Mouse (Mus musculus) spleen, adult 2 months (tissue): ENCODE data around the gene Krt2. TPM values are rescaled to one million over a fixed set of nuclear protein-coding genes. Genes with fewer than 3 reads are reported as not detected.

ENCODE experiments used
- DNase-seq, 2 experiments: peaks; one replicate each; pipeline versions ENCODE4 v3.0.0 to v3.0.0-alpha.2; 2012 to 2021; ENCODE audit warnings: low spot score in 2 of 2, low read depth in 1 of 2
- H3K27ac ChIP-seq: fragments of 200-500 bp; 2 replicates; pipeline ENCODE4 v1.5.1; 2012; ENCODE audit warnings: low read length, inconsistent platforms; ENCODE audit not compliant: insufficient read depth
- H3K27me3 ChIP-seq: fragments of 200-500 bp; 2 replicates; pipeline ENCODE4 v1.6.1; 2012; ENCODE audit warnings: mild to moderate bottlenecking, moderate library complexity, low read length, inconsistent platforms; ENCODE audit not compliant: control insufficient read depth, insufficient read depth
- H3K36me3 ChIP-seq: fragments of 200-500 bp; 2 replicates; pipeline ENCODE4 v1.6.1; 2012; ENCODE audit warnings: mild to moderate bottlenecking, low read length, inconsistent platforms; ENCODE audit not compliant: control insufficient read depth, insufficient read depth
- H3K4me1 ChIP-seq: fragments of 200-500 bp; 2 replicates; pipeline ENCODE4 v1.6.1; 2011; ENCODE audit warnings: inconsistent platforms; ENCODE audit not compliant: control insufficient read depth, insufficient read depth, insufficient read length
- H3K4me3 ChIP-seq: fragments of 200-500 bp; 2 replicates; pipeline ENCODE4 v1.5.1; 2011; ENCODE audit warnings: mild to moderate bottlenecking, inconsistent platforms; ENCODE audit not compliant: insufficient read depth, insufficient read length; ENCODE audit errors: extremely low read depth
- CTCF ChIP-seq: fragments of 200-500 bp; IDR thresholded peaks from 2 replicates; pipeline ENCODE4 v1.5.1; 2011; ENCODE audit warnings: mild to moderate bottlenecking, inconsistent platforms; ENCODE audit not compliant: insufficient read depth, insufficient read length, insufficient replicate concordance; ENCODE audit errors: extremely low read depth
- POLR2A ChIP-seq: fragments of 200-500 bp; IDR thresholded peaks from 2 replicates; pipeline ENCODE4 v1.6.1; 2011; ENCODE audit warnings: low read depth, low read length, inconsistent platforms
- WGBS: fragments of 180-500 bp; shearing (Covaris S2); methylation state at CpG from one replicate; pipeline ENCODE4 v1.1.7; 2018; 5-methylcytosine and 5-hydroxymethylcytosine counted together
- polyA plus RNA-seq: library from polyadenylated mRNA; depleted of rRNA; stranded (reverse); fragments of >200 nt; gene quantifications from 2 replicates; pipeline ENCODE4 v1.2.3, GENCODE M21; 2012; rRNA removed

Krt2 gene
- polyA plus RNA-seq, 1 experiment = not detected

DNA sequence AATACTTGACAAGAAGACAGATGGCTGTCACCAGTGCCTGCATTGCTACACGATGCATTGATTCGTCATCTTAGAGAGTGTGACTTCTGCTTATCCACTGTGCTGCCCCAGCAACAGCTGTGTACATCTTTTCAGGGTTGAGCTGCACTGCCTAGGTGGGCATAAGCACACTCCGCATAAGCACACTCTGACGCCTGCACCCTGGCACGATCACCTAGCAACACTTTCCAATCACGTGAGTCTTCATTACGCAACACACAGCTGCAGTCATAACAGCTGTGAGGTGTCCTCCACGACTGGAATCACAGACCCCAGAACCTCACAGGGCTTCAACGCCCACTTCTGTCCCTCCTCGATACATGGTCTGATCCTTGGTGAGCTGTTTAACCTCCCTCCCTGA lies 44.5 kb downstream of the Krt2 start:
- DNase-seq = no peak
- no peaks in the 10 kb centered on the region for H3K4me1 ChIP-seq
- H3K4me3 ChIP-seq = no peak overlapping the region
- WGBS = 54% methylated on average over 10 of the region's 10 CpGs
- H3K27me3 ChIP-seq = no peaks in the 10 kb centered on the region
- no peak overlapping the region for H3K27ac ChIP-seq
- no peak for TF ChIP-seq POLR2A
- no peak for TF ChIP-seq CTCF
- H3K36me3 ChIP-seq = no peaks in the 10 kb centered on the region

DNA sequence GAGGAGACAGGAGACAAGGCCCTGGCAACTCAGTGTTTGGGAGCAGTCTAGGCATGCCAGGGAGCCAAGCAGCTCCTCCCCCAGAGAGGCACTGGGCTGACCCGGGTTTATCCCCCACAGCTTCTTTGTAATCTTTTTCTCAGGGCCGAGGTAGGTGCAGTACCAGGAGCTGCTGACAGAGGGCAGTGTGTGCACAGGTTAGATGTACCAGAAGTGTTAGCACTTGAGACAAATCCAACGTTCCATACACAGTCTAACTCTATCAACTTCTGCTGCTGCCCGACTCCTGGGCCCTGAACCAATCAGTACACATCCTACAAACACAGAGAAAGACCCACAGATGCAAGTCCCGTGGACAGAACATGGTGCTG lies 45.3 kb downstream of the Krt2 start:
- WGBS = 9% methylated on average over 5 of the region's 5 CpGs

DNA sequence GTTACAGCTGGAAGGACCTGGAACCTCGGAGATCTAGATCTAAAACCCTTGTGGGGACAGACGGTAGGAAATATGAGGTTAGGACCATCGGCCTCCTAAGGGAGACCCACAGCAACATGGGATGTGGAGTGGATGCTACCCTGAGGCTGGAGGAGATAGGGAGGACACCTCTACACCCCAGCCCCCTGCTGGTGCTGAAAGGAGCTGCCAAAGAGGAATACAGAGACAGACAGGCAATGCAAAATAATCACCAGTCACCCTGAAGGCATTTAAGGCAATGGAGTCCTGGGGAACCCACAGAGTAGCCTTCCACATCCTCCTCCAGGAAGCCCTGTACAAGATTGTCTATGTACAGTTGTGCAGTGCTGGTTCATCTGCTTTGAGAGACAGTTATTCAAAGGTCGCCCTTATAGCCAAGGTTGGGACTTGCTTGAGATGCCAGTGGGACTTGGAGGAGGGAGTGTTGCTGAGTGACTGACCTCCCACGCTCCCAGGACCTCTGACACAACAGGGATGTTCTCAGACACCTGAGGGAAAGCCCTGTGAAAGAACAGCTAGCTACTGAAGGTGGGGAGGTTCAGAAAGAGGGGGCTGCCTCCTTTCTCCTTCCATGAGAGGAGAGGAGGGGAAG lies 45.8 kb downstream of the Krt2 start:
- H3K27ac ChIP-seq = no peak overlapping the region
- no peak for DNase-seq
- no peaks in the 10 kb centered on the region for H3K36me3 ChIP-seq
- whole genome bisulfite sequencing = 64% methylated on average over 5 of the region's 5 CpGs
- no peak overlapping the region for H3K4me3 ChIP-seq
- no peaks in the 10 kb centered on the region for H3K4me1 ChIP-seq
- no peaks in the 10 kb centered on the region for H3K27me3 ChIP-seq
- TF ChIP-seq CTCF (no peak), POLR2A (no peak)

More for the DNA sequence above, 45.3 kb downstream of the Krt2 start:
- no peaks in the 10 kb centered on the region for H3K4me1 ChIP-seq
- no peaks in the 10 kb centered on the region for H3K36me3 ChIP-seq
- peak; percentile 2 to 55 for DNase-seq
- no peaks in the 10 kb centered on the region for H3K27me3 ChIP-seq
- no peak overlapping the region for H3K27ac ChIP-seq
- no peak overlapping the region for H3K4me3 ChIP-seq
- no peak for TF ChIP-seq POLR2A
- TF ChIP-seq CTCF = peak; percentile 66; the same call in 1 of the 2 replicates

DNA sequence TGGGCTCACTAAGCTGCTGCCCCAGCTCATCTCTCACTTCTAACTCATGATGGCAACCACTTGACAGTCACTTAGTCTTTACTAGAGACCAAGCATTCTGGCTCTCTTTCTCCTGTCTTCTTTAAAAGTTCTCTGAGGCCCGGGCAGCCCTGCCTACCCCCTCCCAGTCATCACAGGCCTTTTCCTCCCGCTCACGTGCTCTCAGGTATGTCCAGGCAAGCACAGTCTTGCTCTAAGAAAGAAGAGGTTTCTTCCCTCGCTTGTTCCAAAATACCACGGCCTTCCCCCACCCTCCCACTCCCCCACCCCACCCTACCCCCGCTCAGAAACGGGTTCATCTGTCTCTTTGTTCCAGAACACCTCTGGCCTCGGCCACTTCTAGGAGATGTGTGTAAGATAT lies 47.7 kb downstream of the Krt2 start:
- TF ChIP-seq CTCF (no peak), POLR2A (no peak)
- H3K4me1 ChIP-seq = no peaks in the 10 kb centered on the region
- no peak overlapping the region for H3K27ac ChIP-seq
- no peaks in the 10 kb centered on the region for H3K27me3 ChIP-seq
- no peak overlapping the region for H3K4me3 ChIP-seq
- H3K36me3 ChIP-seq = no peaks in the 10 kb centered on the region
- no peak for DNase-seq
- 55% methylated on average over 8 of the region's 8 CpGs for whole genome bisulfite sequencing

Other genes starting within 250 kb of the Krt2 start
- not detected in 2 replicates for gene Krt75, start 244.3 kb downstream of the Krt2 start, polyA plus RNA-seq
- not detected in 2 replicates for gene Gm5414, start 190.0 kb downstream of the Krt2 start, polyA plus RNA-seq
- gene Gm5478, start 170.8 kb downstream of the Krt2 start, polyA plus RNA-seq = not detected in 2 replicates
- gene Krt6b, start 137.9 kb downstream of the Krt2 start, polyA plus RNA-seq = not detected in 2 replicates
- not detected in 2 replicates for gene Krt6a, start 123.9 kb downstream of the Krt2 start, polyA plus RNA-seq
- not detected in 2 replicates for gene Krt5, start 105.3 kb downstream of the Krt2 start, polyA plus RNA-seq
- gene Krt71, start 75.1 kb downstream of the Krt2 start, polyA plus RNA-seq = not detected in 2 replicates
- not detected in 2 replicates for gene Krt72, start 31.7 kb downstream of the Krt2 start, polyA plus RNA-seq
- not detected in 2 replicates for gene Krt73, start 15.8 kb downstream of the Krt2 start, polyA plus RNA-seq
- gene Krt1, start 32.6 kb upstream of the Krt2 start, polyA plus RNA-seq = 0.05 and 0.22 TPM in 2 replicates
- not detected in 2 replicates for gene Krt77, start 51.5 kb upstream of the Krt2 start, polyA plus RNA-seq
- gene Krt76, start 74.8 kb upstream of the Krt2 start, polyA plus RNA-seq = 0.07 TPM in 1 of 2 replicates, not detected in the other
- gene Krt4, start 106.6 kb upstream of the Krt2 start, polyA plus RNA-seq = 0.05 TPM in 1 of 2 replicates, not detected in the other
- not detected in 2 replicates for gene Krt79, start 122.2 kb upstream of the Krt2 start, polyA plus RNA-seq
- not detected in 2 replicates for gene Krt78, start 136.1 kb upstream of the Krt2 start, polyA plus RNA-seq
- 2.2 and 3.0 TPM in 2 replicates for gene Krt8, start 186.3 kb upstream of the Krt2 start, polyA plus RNA-seq
- gene Krt18, start 210.0 kb upstream of the Krt2 start, polyA plus RNA-seq = 2.1 and 2.2 TPM in 2 replicates